Mouse (Mus musculus): ENCODE results near the gene Palm2. TPM values are rescaled to one million over a fixed set of nuclear protein-coding genes. Genes with fewer than 3 reads are reported as not detected.

Palm2 gene
- polyA plus RNA-seq, 1 experiment: not detected

DNA sequence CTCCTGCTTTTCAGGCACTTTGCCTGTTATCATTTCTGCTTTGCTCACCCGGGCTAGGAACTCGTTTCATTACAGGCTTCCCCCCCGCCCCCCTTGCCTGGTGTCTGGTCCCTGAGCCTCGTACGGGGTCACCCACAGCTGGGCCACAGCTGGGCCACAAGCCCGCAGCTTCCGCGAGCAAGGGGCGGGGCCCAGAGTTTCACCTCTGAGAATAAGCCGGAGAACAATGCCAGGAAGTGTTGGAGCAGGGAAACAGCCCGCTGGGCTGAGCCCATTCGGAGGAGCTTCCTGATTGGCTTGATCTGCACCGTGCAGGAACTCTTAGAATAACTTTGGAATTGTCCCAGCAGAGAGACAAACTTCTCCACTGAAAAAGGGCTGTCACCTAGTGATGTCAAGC, 241.3 kb downstream of the Palm2 start:
- TF ChIP-seq CTCF (IDR thresholded peaks at IDR 0.05; ENCODE audit: control insufficient read depth, insufficient read depth, low read length) (no peak), POLR2A (IDR thresholded peaks at IDR 0.05; ENCODE audit: borderline replicate concordance, control insufficient read depth, low read depth, low read length) (no peak)
- Histone ChIP-seq H3K4me3 (replicated peaks; ENCODE audit: control insufficient read depth, low read depth, low read length) (no peak overlapping the region), H3K27ac (ENCODE audit: control insufficient read depth, insufficient read depth, low read depth, low read length, poor library complexity) (no peak overlapping the region), H3K4me1 (ENCODE audit: control insufficient read depth, insufficient read depth, low read length) (peaks cover 5% of the 10 kb centered on the region; the same call in 1 of the 2 replicates)
- 0% methylated on average over 13 of the region's 13 CpGs for WGBS

DNA sequence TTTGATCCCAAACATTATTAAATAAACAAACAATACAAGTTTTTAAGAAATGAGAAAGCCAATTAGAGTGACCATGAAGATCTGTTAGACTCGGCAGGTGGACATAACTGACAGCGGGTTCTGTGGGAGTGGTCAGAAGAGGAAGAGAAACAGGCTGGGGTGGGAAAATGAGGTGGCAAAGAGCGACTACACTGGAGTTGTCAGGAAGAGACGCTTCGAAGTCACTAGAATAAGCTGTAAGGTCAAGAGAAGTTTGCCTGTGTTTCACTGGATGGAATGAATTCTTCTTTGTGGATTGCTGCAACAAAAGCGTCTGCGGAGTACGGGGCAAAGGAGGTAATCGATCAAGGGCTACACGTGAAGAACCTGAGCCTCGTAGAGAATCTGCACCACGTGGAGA, 243.9 kb downstream of the Palm2 start:
- 73% methylated on average over 12 of the region's 12 CpGs for WGBS
- TF ChIP-seq POLR2A (IDR thresholded peaks at IDR 0.05; ENCODE audit: borderline replicate concordance, control insufficient read depth, low read depth, low read length) (no peak), CTCF (IDR thresholded peaks at IDR 0.05; ENCODE audit: control insufficient read depth, insufficient read depth, low read length) (no peak)
- Histone ChIP-seq H3K4me3 (replicated peaks; ENCODE audit: control insufficient read depth, low read depth, low read length) (no peak overlapping the region), H3K27ac (ENCODE audit: control insufficient read depth, insufficient read depth, low read depth, low read length, poor library complexity) (no peak overlapping the region), H3K4me1 (ENCODE audit: control insufficient read depth, insufficient read depth, low read length) (peaks cover 5% of the 10 kb centered on the region)

DNA sequence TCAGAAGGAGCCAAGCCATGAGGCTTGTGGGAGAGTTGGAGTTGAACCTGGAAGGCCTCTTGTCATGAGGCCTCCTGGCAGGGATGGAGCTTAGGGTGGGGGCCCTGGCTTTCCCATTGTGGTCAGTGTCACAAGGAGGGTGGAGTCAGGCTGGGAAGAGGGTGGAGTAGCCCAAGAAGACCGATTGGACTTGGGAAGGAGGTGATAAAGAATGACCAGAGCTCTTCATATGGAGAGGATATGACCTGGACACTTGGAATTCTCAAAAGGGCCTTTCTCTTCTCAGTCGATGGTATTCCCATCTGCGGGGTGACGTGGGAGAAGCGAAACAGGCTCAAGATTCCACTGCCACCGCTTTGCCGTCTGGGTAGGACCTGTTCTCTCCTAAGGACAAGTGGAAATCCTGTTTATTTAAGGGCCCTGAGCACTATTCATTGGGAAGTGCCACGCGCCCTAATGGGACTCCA, 245.0 kb downstream of the Palm2 start:
- H3K4me3 ChIP-seq (replicated peaks; ENCODE audit: control insufficient read depth, low read depth, low read length): no peak overlapping the region
- H3K27ac ChIP-seq (ENCODE audit: control insufficient read depth, insufficient read depth, low read depth, low read length, poor library complexity): no peak overlapping the region
- H3K4me1 ChIP-seq (ENCODE audit: control insufficient read depth, insufficient read depth, low read length): peaks cover 5% of the 10 kb centered on the region
- TF ChIP-seq CTCF (IDR thresholded peaks at IDR 0.05; ENCODE audit: control insufficient read depth, insufficient read depth, low read length): no peak
- TF ChIP-seq POLR2A (IDR thresholded peaks at IDR 0.05; ENCODE audit: borderline replicate concordance, control insufficient read depth, low read depth, low read length): no peak
- WGBS: 83% methylated on average over 9 of the region's 9 CpGs

DNA sequence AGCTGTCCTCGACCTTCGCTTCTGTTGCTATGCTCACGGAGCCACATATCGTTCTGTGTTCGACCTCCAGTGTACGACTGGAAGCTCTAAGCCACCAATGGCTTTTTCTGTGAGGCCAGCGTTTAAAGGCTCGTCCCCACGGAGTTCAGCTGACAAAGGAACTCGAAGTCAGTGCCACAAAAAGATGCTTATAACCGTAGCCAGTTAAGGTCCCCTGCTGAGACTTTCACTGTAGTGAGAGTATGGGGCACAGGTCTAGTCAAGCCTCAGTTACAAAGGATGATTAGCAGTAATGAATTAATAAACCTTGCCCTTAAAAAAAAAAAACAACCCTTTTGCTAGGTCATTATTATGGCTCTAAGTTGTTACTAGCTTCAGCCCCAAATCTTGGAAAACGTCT, 246.1 kb downstream of the Palm2 start:
- WGBS: 83% methylated on average over 12 of the region's 12 CpGs
- no peak overlapping the region for H3K4me3 ChIP-seq (replicated peaks; ENCODE audit: control insufficient read depth, low read depth, low read length)
- no peak overlapping the region for H3K27ac ChIP-seq (ENCODE audit: control insufficient read depth, insufficient read depth, low read depth, low read length, poor library complexity)
- no peak for TF ChIP-seq POLR2A (IDR thresholded peaks at IDR 0.05; ENCODE audit: borderline replicate concordance, control insufficient read depth, low read depth, low read length)
- TF ChIP-seq CTCF (IDR thresholded peaks at IDR 0.05; ENCODE audit: control insufficient read depth, insufficient read depth, low read length): no peak
- H3K4me1 ChIP-seq (ENCODE audit: control insufficient read depth, insufficient read depth, low read length): peaks cover 4% of the 10 kb centered on the region

DNA sequence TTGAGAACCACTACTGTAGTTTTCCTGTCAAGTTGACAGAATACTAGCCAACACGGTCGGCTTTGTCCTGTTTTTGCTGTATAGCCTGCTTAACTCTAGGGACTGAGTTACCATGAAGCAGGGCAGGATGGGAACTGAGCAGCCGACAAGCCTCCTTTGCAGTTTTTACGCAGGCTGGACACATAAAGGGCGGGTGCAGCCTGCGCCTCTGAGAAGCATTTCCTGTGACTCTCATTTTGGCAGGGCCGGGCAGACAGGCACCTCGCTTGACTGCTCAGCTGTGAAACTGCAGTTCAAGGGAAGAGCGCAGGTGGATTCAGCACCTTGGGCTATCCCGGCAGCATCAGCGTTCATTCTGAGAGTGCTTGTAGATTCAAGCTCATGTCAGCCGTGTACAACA, 247.5 kb downstream of the Palm2 start:
- WGBS: 31% methylated on average over 12 of the region's 12 CpGs
- H3K27ac ChIP-seq (ENCODE audit: control insufficient read depth, insufficient read depth, low read depth, low read length, poor library complexity): no peak overlapping the region

DNA sequence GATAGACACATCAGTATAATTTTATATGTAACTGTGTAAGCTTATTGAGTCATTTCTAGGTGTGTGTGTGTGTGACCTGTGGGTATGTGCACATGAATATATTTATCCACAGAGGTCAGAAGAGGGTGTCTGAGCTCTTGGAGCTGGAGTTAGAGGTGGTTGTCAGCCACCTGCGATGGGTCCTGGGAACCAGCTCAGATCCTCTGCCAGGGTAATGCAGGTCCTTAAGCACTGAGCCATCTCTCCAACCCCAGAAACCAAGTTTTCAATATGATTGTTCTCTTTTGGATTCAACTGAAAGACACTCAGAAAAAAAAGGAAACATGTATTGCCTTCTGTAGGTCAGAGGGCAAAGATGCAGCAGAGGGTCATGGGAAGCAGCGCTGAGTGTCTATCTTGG, 248.3 kb downstream of the Palm2 start:
- TF ChIP-seq CTCF (IDR thresholded peaks at IDR 0.05; ENCODE audit: control insufficient read depth, insufficient read depth, low read length) (no peak), POLR2A (IDR thresholded peaks at IDR 0.05; ENCODE audit: borderline replicate concordance, control insufficient read depth, low read depth, low read length) (no peak)
- Histone ChIP-seq H3K27ac (ENCODE audit: control insufficient read depth, insufficient read depth, low read depth, low read length, poor library complexity) (no peak overlapping the region), H3K4me1 (ENCODE audit: control insufficient read depth, insufficient read depth, low read length) (peaks cover 2% of the 10 kb centered on the region), H3K4me3 (replicated peaks; ENCODE audit: control insufficient read depth, low read depth, low read length) (no peak overlapping the region)
- WGBS: 88% methylated on average over 2 of the region's 2 CpGs

More for the DNA sequence above, 247.5 kb downstream of the Palm2 start:
- TF ChIP-seq POLR2A (IDR thresholded peaks at IDR 0.05; ENCODE audit: borderline replicate concordance, control insufficient read depth, low read depth, low read length) (no peak), CTCF (IDR thresholded peaks at IDR 0.05; ENCODE audit: control insufficient read depth, insufficient read depth, low read length) (no peak)
- H3K4me3 ChIP-seq (replicated peaks; ENCODE audit: control insufficient read depth, low read depth, low read length): no peak overlapping the region
- H3K4me1 ChIP-seq (ENCODE audit: control insufficient read depth, insufficient read depth, low read length): peaks cover 2% of the 10 kb centered on the region

GRCm38 (mm10) chr4:57682944-57683343, 248.9 kb downstream of the Palm2 start:
- TF ChIP-seq CTCF (IDR thresholded peaks at IDR 0.05; ENCODE audit: control insufficient read depth, insufficient read depth, low read length) (no peak), POLR2A (IDR thresholded peaks at IDR 0.05; ENCODE audit: borderline replicate concordance, control insufficient read depth, low read depth, low read length) (no peak)
- Histone ChIP-seq H3K4me1 (ENCODE audit: control insufficient read depth, insufficient read depth, low read length) (peaks cover 2% of the 10 kb centered on the region), H3K4me3 (replicated peaks; ENCODE audit: control insufficient read depth, low read depth, low read length) (no peak overlapping the region), H3K27ac (ENCODE audit: control insufficient read depth, insufficient read depth, low read depth, low read length, poor library complexity) (no peak overlapping the region)
- WGBS: 82% methylated on average over 11 of the region's 11 CpGs

DNA sequence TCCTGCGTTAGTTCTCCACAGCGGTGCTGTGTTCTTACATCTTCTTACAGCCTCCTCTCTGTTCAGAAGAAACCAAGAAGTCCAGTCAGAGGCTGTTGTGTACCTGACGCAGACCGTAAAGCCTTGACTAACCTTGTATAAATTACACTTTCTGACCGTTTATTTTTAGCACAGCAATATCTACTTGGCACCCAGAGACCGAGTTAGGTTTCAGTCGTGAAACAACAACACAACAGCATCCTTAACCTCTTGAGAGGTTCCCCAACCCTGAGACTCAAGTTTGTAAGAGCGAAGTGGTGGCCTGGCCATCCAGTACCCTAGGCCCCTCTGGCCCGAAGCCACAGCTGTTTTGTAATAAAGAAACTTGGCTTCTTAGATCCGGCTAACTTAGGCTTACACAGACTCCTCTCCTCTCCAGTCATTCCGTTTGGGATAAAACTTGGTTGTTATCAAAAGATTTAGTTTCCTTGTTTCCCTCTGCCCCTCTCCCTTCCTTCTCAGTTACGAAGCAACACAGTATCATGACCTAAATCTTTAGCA, 250.7 kb downstream of the Palm2 start:
- 75% methylated on average over 12 of the region's 12 CpGs for WGBS
- Histone ChIP-seq H3K4me1 (ENCODE audit: control insufficient read depth, insufficient read depth, low read length) (no peaks in the 10 kb centered on the region; the same call in none of the 2 replicates), H3K27ac (ENCODE audit: control insufficient read depth, insufficient read depth, low read depth, low read length, poor library complexity) (no peak overlapping the region), H3K4me3 (replicated peaks; ENCODE audit: control insufficient read depth, low read depth, low read length) (no peak overlapping the region)
- TF ChIP-seq POLR2A (IDR thresholded peaks at IDR 0.05; ENCODE audit: borderline replicate concordance, control insufficient read depth, low read depth, low read length): no peak
- TF ChIP-seq CTCF (IDR thresholded peaks at IDR 0.05; ENCODE audit: control insufficient read depth, insufficient read depth, low read length): no peak

DNA sequence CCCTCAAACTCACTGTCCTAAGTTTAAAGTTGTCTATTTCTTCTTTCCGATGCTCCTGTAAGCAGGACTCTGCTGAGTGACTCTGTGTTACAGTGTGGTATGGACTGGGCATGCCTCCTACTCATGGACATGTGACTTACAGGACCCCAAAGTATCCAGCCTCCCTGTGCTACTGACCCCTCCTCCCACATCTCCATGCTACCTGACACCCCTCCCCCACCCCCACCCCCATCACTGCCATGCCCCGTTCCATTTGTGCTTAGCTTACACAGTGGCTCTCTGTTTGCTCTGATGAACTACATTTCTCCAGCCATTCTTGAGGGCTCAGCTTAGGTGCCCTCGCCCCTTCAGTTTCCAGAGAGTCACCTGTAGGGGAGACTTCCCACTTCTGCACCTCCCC, 252.7 kb downstream of the Palm2 start:
- no peak overlapping the region for H3K4me3 ChIP-seq (replicated peaks; ENCODE audit: control insufficient read depth, low read depth, low read length)
- TF ChIP-seq CTCF (IDR thresholded peaks at IDR 0.05; ENCODE audit: control insufficient read depth, insufficient read depth, low read length) (no peak), POLR2A (IDR thresholded peaks at IDR 0.05; ENCODE audit: borderline replicate concordance, control insufficient read depth, low read depth, low read length) (no peak)
- WGBS: 85% methylated on average over 3 of the region's 3 CpGs
- no peaks in the 10 kb centered on the region; the same call in none of the 2 replicates for H3K4me1 ChIP-seq (ENCODE audit: control insufficient read depth, insufficient read depth, low read length)
- no peak overlapping the region for H3K27ac ChIP-seq (ENCODE audit: control insufficient read depth, insufficient read depth, low read depth, low read length, poor library complexity)
